Mouse (Mus musculus): Measurements from ENCODE around the gene Xkr8. TPM values are rescaled to one million over a fixed set of nuclear protein-coding genes. Genes with fewer than 3 reads are reported as not detected.

The Xkr8 gene
- polyA plus RNA-seq, 1 experiment from 2014 or later = 6.0 TPM

- Histone ChIP-seq H3K4me2 (ENCODE audit: low read length) (peak overlapping the region; percentile 63), H3K27ac (ENCODE audit: low read depth, low read length) (no peak overlapping the region), H3K36me3 (ENCODE audit: control insufficient read depth, insufficient read depth, low read length) (0 out of 2 replicates have a peak, but pooled peaks cover 3% of the 10 kb centered on the region), H3K9ac (ENCODE audit: low read length) (peak overlapping the region; percentile 66), H3K9me3 (replicated peaks; ENCODE audit: control insufficient read depth, low read length) (no peaks in the 10 kb centered on the region), H3K4me3 (ENCODE audit: low read depth, low read length) (peak overlapping the region; percentile 48), H3K27me3 (replicated peaks; ENCODE audit: control insufficient read depth, insufficient read depth, low read length) (no peaks in the 10 kb centered on the region), H3K4me1 (ENCODE audit: control insufficient read depth, insufficient read depth, low read length) (0 out of 2 replicates have a peak, but pooled peaks cover 2% of the 10 kb centered on the region)
- ATAC-seq = no peak
- 54% methylated on average over 12 of the region's 12 CpGs for WGBS
- DNase-seq (ENCODE audit: low spot score) = no peak
Measured at GRCm38 (mm10) chr4:132731616-132732015, 730 bp downstream of the Xkr8 start.

GRCm38 (mm10) chr4:132728233-132728632 is 4.1 kb downstream of the Xkr8 start:
- DNase-seq (ENCODE audit: low spot score) = no peak
- WGBS = 90% methylated on average over 8 of the region's 8 CpGs
- Histone ChIP-seq H3K4me2 (ENCODE audit: low read length) (no peak overlapping the region), H3K36me3 (ENCODE audit: control insufficient read depth, insufficient read depth, low read length) (peaks cover 24% of the 10 kb centered on the region), H3K4me1 (ENCODE audit: control insufficient read depth, insufficient read depth, low read length) (0 out of 2 replicates have a peak, but pooled peaks cover 2% of the 10 kb centered on the region), H3K27ac (ENCODE audit: low read depth, low read length) (no peak overlapping the region), H3K9ac (ENCODE audit: low read length) (no peak overlapping the region), H3K9me3 (replicated peaks; ENCODE audit: control insufficient read depth, low read length) (no peaks in the 10 kb centered on the region), H3K27me3 (replicated peaks; ENCODE audit: control insufficient read depth, insufficient read depth, low read length) (no peaks in the 10 kb centered on the region), H3K4me3 (ENCODE audit: low read depth, low read length) (no peak overlapping the region)
- ATAC-seq = no peak

GRCm38 (mm10) chr4:132718251-132718650 is 14.1 kb downstream of the Xkr8 start:
- Histone ChIP-seq H3K4me1 (ENCODE audit: control insufficient read depth, insufficient read depth, low read length) (no peaks in the 10 kb centered on the region), H3K36me3 (ENCODE audit: control insufficient read depth, insufficient read depth, low read length) (peaks cover 69% of the 10 kb centered on the region), H3K4me2 (ENCODE audit: low read length) (no peak overlapping the region), H3K9me3 (replicated peaks; ENCODE audit: control insufficient read depth, low read length) (no peaks in the 10 kb centered on the region), H3K27me3 (replicated peaks; ENCODE audit: control insufficient read depth, insufficient read depth, low read length) (no peaks in the 10 kb centered on the region), H3K4me3 (ENCODE audit: low read depth, low read length) (no peak overlapping the region), H3K27ac (ENCODE audit: low read depth, low read length) (no peak overlapping the region), H3K9ac (ENCODE audit: low read length) (no peak overlapping the region)
- DNase-seq (ENCODE audit: low spot score) (no peak), ATAC-seq (no peak)
- WGBS = 95% methylated on average over 1 of the region's 1 CpGs

- H3K27me3 ChIP-seq (replicated peaks; ENCODE audit: control insufficient read depth, insufficient read depth, low read length) = no peaks in the 10 kb centered on the region
- 94% methylated on average over 7 of the region's 7 CpGs for WGBS
- H3K9me3 ChIP-seq (replicated peaks; ENCODE audit: control insufficient read depth, low read length) = no peaks in the 10 kb centered on the region
- ATAC-seq (no peak), DNase-seq (ENCODE audit: low spot score) (no peak)
- H3K27ac ChIP-seq (ENCODE audit: low read depth, low read length) = no peak overlapping the region
- no peak overlapping the region for H3K4me3 ChIP-seq (ENCODE audit: low read depth, low read length)
- H3K9ac ChIP-seq (ENCODE audit: low read length) = no peak overlapping the region
- no peaks in the 10 kb centered on the region for H3K4me1 ChIP-seq (ENCODE audit: control insufficient read depth, insufficient read depth, low read length)
- peaks cover 70% of the 10 kb centered on the region for H3K36me3 ChIP-seq (ENCODE audit: control insufficient read depth, insufficient read depth, low read length)
- H3K4me2 ChIP-seq (ENCODE audit: low read length) = no peak overlapping the region
Measured at GRCm38 (mm10) chr4:132713181-132713580, 19.2 kb downstream of the Xkr8 start.

- WGBS = 97% methylated on average over 8 of the region's 8 CpGs
- H3K27me3 ChIP-seq (replicated peaks; ENCODE audit: control insufficient read depth, insufficient read depth, low read length) = no peaks in the 10 kb centered on the region
- DNase-seq (ENCODE audit: low spot score) (no peak), ATAC-seq (no peak)
- H3K4me3 ChIP-seq (ENCODE audit: low read depth, low read length) = no peak overlapping the region
- no peak overlapping the region for H3K27ac ChIP-seq (ENCODE audit: low read depth, low read length)
- no peak overlapping the region for H3K9ac ChIP-seq (ENCODE audit: low read length)
- no peaks in the 10 kb centered on the region for H3K9me3 ChIP-seq (replicated peaks; ENCODE audit: control insufficient read depth, low read length)
- no peak overlapping the region for H3K4me2 ChIP-seq (ENCODE audit: low read length)
- H3K36me3 ChIP-seq (ENCODE audit: control insufficient read depth, insufficient read depth, low read length) = peaks cover 85% of the 10 kb centered on the region
- H3K4me1 ChIP-seq (ENCODE audit: control insufficient read depth, insufficient read depth, low read length) = no peaks in the 10 kb centered on the region
Measured at GRCm38 (mm10) chr4:132706885-132707284, 25.5 kb downstream of the Xkr8 start.

- DNase-seq (ENCODE audit: low spot score) (no peak), ATAC-seq (no peak)
- Histone ChIP-seq H3K9ac (ENCODE audit: low read length) (no peak overlapping the region), H3K27ac (ENCODE audit: low read depth, low read length) (no peak overlapping the region), H3K4me2 (ENCODE audit: low read length) (no peak overlapping the region), H3K4me3 (ENCODE audit: low read depth, low read length) (no peak overlapping the region), H3K9me3 (replicated peaks; ENCODE audit: control insufficient read depth, low read length) (no peaks in the 10 kb centered on the region), H3K4me1 (ENCODE audit: control insufficient read depth, insufficient read depth, low read length) (no peaks in the 10 kb centered on the region), H3K36me3 (ENCODE audit: control insufficient read depth, insufficient read depth, low read length) (peaks cover 71% of the 10 kb centered on the region), H3K27me3 (replicated peaks; ENCODE audit: control insufficient read depth, insufficient read depth, low read length) (no peaks in the 10 kb centered on the region)
- 97% methylated on average over 5 of the region's 5 CpGs for WGBS
Measured at GRCm38 (mm10) chr4:132702076-132702475, 30.3 kb downstream of the Xkr8 start.

- no peaks in the 10 kb centered on the region for H3K9me3 ChIP-seq (replicated peaks; ENCODE audit: control insufficient read depth, low read length)
- H3K4me1 ChIP-seq (ENCODE audit: control insufficient read depth, insufficient read depth, low read length) = no peaks in the 10 kb centered on the region
- no peak overlapping the region for H3K27ac ChIP-seq (ENCODE audit: low read depth, low read length)
- no peak overlapping the region for H3K4me3 ChIP-seq (ENCODE audit: low read depth, low read length)
- no peak overlapping the region for H3K9ac ChIP-seq (ENCODE audit: low read length)
- peaks cover 57% of the 10 kb centered on the region for H3K36me3 ChIP-seq (ENCODE audit: control insufficient read depth, insufficient read depth, low read length)
- ATAC-seq (no peak), DNase-seq (ENCODE audit: low spot score) (no peak)
- no peak overlapping the region for H3K4me2 ChIP-seq (ENCODE audit: low read length)
- WGBS = 93% methylated on average over 3 of the region's 3 CpGs
- no peaks in the 10 kb centered on the region for H3K27me3 ChIP-seq (replicated peaks; ENCODE audit: control insufficient read depth, insufficient read depth, low read length)
Measured at GRCm38 (mm10) chr4:132693366-132693765, 39.0 kb downstream of the Xkr8 start.

GRCm38 (mm10) chr4:132689634-132690033 is 42.7 kb downstream of the Xkr8 start:
- Histone ChIP-seq H3K9me3 (replicated peaks; ENCODE audit: control insufficient read depth, low read length) (no peaks in the 10 kb centered on the region), H3K4me2 (ENCODE audit: low read length) (no peak overlapping the region), H3K4me1 (ENCODE audit: control insufficient read depth, insufficient read depth, low read length) (no peaks in the 10 kb centered on the region), H3K9ac (ENCODE audit: low read length) (no peak overlapping the region), H3K27ac (ENCODE audit: low read depth, low read length) (no peak overlapping the region), H3K27me3 (replicated peaks; ENCODE audit: control insufficient read depth, insufficient read depth, low read length) (no peaks in the 10 kb centered on the region), H3K4me3 (ENCODE audit: low read depth, low read length) (no peak overlapping the region), H3K36me3 (ENCODE audit: control insufficient read depth, insufficient read depth, low read length) (peaks cover 58% of the 10 kb centered on the region)
- WGBS = 89% methylated on average over 2 of the region's 2 CpGs
- DNase-seq (ENCODE audit: low spot score) = no peak
- no peak for ATAC-seq

- Histone ChIP-seq H3K4me3 (ENCODE audit: low read depth, low read length) (no peak overlapping the region), H3K27ac (ENCODE audit: low read depth, low read length) (no peak overlapping the region), H3K4me1 (ENCODE audit: control insufficient read depth, insufficient read depth, low read length) (no peaks in the 10 kb centered on the region), H3K36me3 (ENCODE audit: control insufficient read depth, insufficient read depth, low read length) (peaks cover 47% of the 10 kb centered on the region), H3K27me3 (replicated peaks; ENCODE audit: control insufficient read depth, insufficient read depth, low read length) (no peaks in the 10 kb centered on the region), H3K9ac (ENCODE audit: low read length) (no peak overlapping the region), H3K4me2 (ENCODE audit: low read length) (no peak overlapping the region), H3K9me3 (replicated peaks; ENCODE audit: control insufficient read depth, low read length) (no peaks in the 10 kb centered on the region)
- DNase-seq (ENCODE audit: low spot score) (no peak), ATAC-seq (no peak)
- 81% methylated on average over 7 of the region's 7 CpGs for WGBS
Measured at GRCm38 (mm10) chr4:132676771-132677539, 55.4 kb downstream of the Xkr8 start.

All from forebrain, embryonic 14.5 days (tissue).